Mouse (Mus musculus) neural tube, embryonic 14.5 days (tissue): ENCODE data around the gene Gdpgp1. TPM values are rescaled to one million over a fixed set of nuclear protein-coding genes. Genes with fewer than 3 reads are reported as not detected.

Experiments
- ATAC-seq: fragments of 200-750 bp; cut with Nextera tagmentation; 2 replicates; pipeline ENCODE4 v1.8.0; 2017; ENCODE audit warnings: low read depth, mild to moderate bottlenecking, moderate TSS enrichment, moderate library complexity
- H3K27ac ChIP-seq: fragments of 300-500 bp; sonication (generic); 2 replicates; pipeline ENCODE4 v1.5.1; 2014; ENCODE audit warnings: low read depth, mild to moderate bottlenecking, control low read depth, low read length, moderate library complexity, mixed read lengths
- H3K27me3 ChIP-seq: fragments of 300-500 bp; sonication (generic); 2 replicates; pipeline ENCODE4 v1.6.1; 2014; ENCODE audit warnings: low read length; ENCODE audit not compliant: control insufficient read depth, insufficient read depth
- H3K36me3 ChIP-seq: fragments of 300-500 bp; sonication (generic); 2 replicates; pipeline ENCODE4 v1.6.1; 2014; ENCODE audit warnings: low read length, mixed read lengths; ENCODE audit not compliant: control insufficient read depth, insufficient read depth
- H3K4me1 ChIP-seq: fragments of 300-500 bp; sonication (generic); 2 replicates; pipeline ENCODE4 v1.6.1; 2014; ENCODE audit warnings: low read length; ENCODE audit not compliant: control insufficient read depth, insufficient read depth
- H3K4me2 ChIP-seq: fragments of 300-500 bp; sonication (generic); 2 replicates; pipeline ENCODE4 v1.6.1; 2014; ENCODE audit warnings: mild to moderate bottlenecking, low read depth, low read length, control low read depth
- H3K4me3 ChIP-seq: fragments of 300-500 bp; sonication (generic); 2 replicates; pipeline ENCODE4 v1.5.1; 2014; ENCODE audit warnings: low read depth, low read length, control low read depth, mixed read lengths
- H3K9ac ChIP-seq: fragments of 300-500 bp; sonication (generic); replicated peaks from 2 replicates; pipeline ENCODE4 v1.6.1; 2014; ENCODE audit warnings: low read depth, mild to moderate bottlenecking, control low read depth, low read length, mixed read lengths
- H3K9me3 ChIP-seq: fragments of 300-500 bp; sonication (generic); 2 replicates; pipeline ENCODE4 v1.6.1; 2016; ENCODE audit warnings: low read length; ENCODE audit not compliant: control insufficient read depth
- WGBS: fragments of 180-500 bp; shearing (Covaris S2); extraction: QIAGEN DNeasy Blood & Tissue Kit; methylation state at CpG from one replicate; pipeline ENCODE4 v1.1.7; 2014; 5-methylcytosine and 5-hydroxymethylcytosine counted together
- polyA plus RNA-seq: library from polyadenylated mRNA; unstranded; fragments of >200 nt; fragmentation: Nextera tagmentation; extraction: Ambion mirVana; gene quantifications from 2 replicates; pipeline ENCODE4 v1.2.1, GENCODE M21; 2014

Gene Gdpgp1
- polyA plus RNA-seq, 1 experiment from 2014 or later, result 5.3 TPM

- Histone ChIP-seq H3K9me3 (no peaks in the 10 kb centered on the region), H3K9ac (peak overlapping the region; percentile 77), H3K27me3 (no peaks in the 10 kb centered on the region), H3K4me3 (peak overlapping the region; percentile 69), H3K4me2 (peak overlapping the region; percentile 65), H3K27ac (peak overlapping the region; percentile 93), H3K36me3 (no peaks in the 10 kb centered on the region), H3K4me1 (peaks cover 58% of the 10 kb centered on the region)
- 2% methylated on average over 11 of the region's 11 CpGs for WGBS
- 0 out of 2 replicates have a peak, but pooled peaks have one; percentile 0 for ATAC-seq
Measured at GRCm38 (mm10) chr7:80198863-80199262, 33.8 kb upstream of the Gdpgp1 start.

GRCm38 (mm10) chr7:80199286-80199685 lies 33.4 kb upstream of the Gdpgp1 start:
- no peaks in the 10 kb centered on the region for H3K9me3 ChIP-seq
- ATAC-seq, result no peak
- peak overlapping the region; percentile 77 for H3K9ac ChIP-seq
- 26% methylated on average over 6 of the region's 6 CpGs for WGBS
- peak overlapping the region; percentile 93 for H3K27ac ChIP-seq
- no peaks in the 10 kb centered on the region for H3K27me3 ChIP-seq
- H3K36me3 ChIP-seq, result no peaks in the 10 kb centered on the region
- peaks cover 54% of the 10 kb centered on the region for H3K4me1 ChIP-seq
- H3K4me3 ChIP-seq, result peak overlapping the region; percentile 69
- H3K4me2 ChIP-seq, result peak overlapping the region; percentile 65

- peak overlapping the region; percentile 69 for H3K4me3 ChIP-seq
- no peaks in the 10 kb centered on the region for H3K9me3 ChIP-seq
- H3K4me2 ChIP-seq, result peak overlapping the region; percentile 65
- H3K27me3 ChIP-seq, result no peaks in the 10 kb centered on the region
- WGBS, result 67% methylated on average over 11 of the region's 11 CpGs
- H3K36me3 ChIP-seq, result no peaks in the 10 kb centered on the region
- H3K9ac ChIP-seq, result no peak overlapping the region; the same call in 1 of the 2 replicates
- H3K27ac ChIP-seq, result no peak overlapping the region
- peaks cover 49% of the 10 kb centered on the region for H3K4me1 ChIP-seq
- ATAC-seq, result no peak
Measured at GRCm38 (mm10) chr7:80199851-80200587, 32.6 kb upstream of the Gdpgp1 start.

- Histone ChIP-seq H3K4me3 (no peak overlapping the region), H3K9ac (no peak overlapping the region), H3K36me3 (no peaks in the 10 kb centered on the region), H3K9me3 (no peaks in the 10 kb centered on the region), H3K4me1 (peaks cover 49% of the 10 kb centered on the region), H3K4me2 (peak overlapping the region; percentile 65; the same call in 1 of the 2 replicates), H3K27ac (no peak overlapping the region), H3K27me3 (no peaks in the 10 kb centered on the region)
- ATAC-seq, result no peak
- WGBS, result 50% methylated on average over 6 of the region's 6 CpGs
Measured at GRCm38 (mm10) chr7:80200588-80200945, 32.1 kb upstream of the Gdpgp1 start.

- no peak for ATAC-seq
- no peaks in the 10 kb centered on the region for H3K9me3 ChIP-seq
- H3K4me1 ChIP-seq, result peaks cover 49% of the 10 kb centered on the region
- WGBS, result 83% methylated on average over 5 of the region's 5 CpGs
- H3K27ac ChIP-seq, result no peak overlapping the region
- no peaks in the 10 kb centered on the region for H3K27me3 ChIP-seq
- no peaks in the 10 kb centered on the region for H3K36me3 ChIP-seq
- no peak overlapping the region for H3K4me3 ChIP-seq
- H3K9ac ChIP-seq, result no peak overlapping the region
- H3K4me2 ChIP-seq, result 0 out of 2 replicates have a peak overlapping the region, but pooled peaks have one; percentile 6
Measured at GRCm38 (mm10) chr7:80200963-80201539, 31.6 kb upstream of the Gdpgp1 start.

GRCm38 (mm10) chr7:80201888-80202540 lies 30.7 kb upstream of the Gdpgp1 start:
- Histone ChIP-seq H3K4me2 (no peak overlapping the region), H3K9ac (0 out of 2 replicates have a peak overlapping the region, but pooled peaks have one; percentile 25), H3K4me1 (peaks cover 48% of the 10 kb centered on the region), H3K4me3 (no peak overlapping the region), H3K36me3 (no peaks in the 10 kb centered on the region), H3K9me3 (no peaks in the 10 kb centered on the region), H3K27ac (0 out of 2 replicates have a peak overlapping the region, but pooled peaks have one; percentile 4), H3K27me3 (no peaks in the 10 kb centered on the region)
- no peak for ATAC-seq
- 68% methylated on average over 15 of the region's 15 CpGs for WGBS

GRCm38 (mm10) chr7:80202961-80203360 lies 29.7 kb upstream of the Gdpgp1 start:
- no peaks in the 10 kb centered on the region for H3K9me3 ChIP-seq
- no peaks in the 10 kb centered on the region for H3K27me3 ChIP-seq
- no peaks in the 10 kb centered on the region for H3K36me3 ChIP-seq
- ATAC-seq, result no peak
- peak overlapping the region; percentile 40; the same call in 1 of the 2 replicates for H3K27ac ChIP-seq
- WGBS, result 84% methylated on average over 5 of the region's 5 CpGs
- H3K9ac ChIP-seq, result no peak overlapping the region
- H3K4me2 ChIP-seq, result no peak overlapping the region
- H3K4me3 ChIP-seq, result no peak overlapping the region
- peaks cover 49% of the 10 kb centered on the region for H3K4me1 ChIP-seq

GRCm38 (mm10) chr7:80203638-80204096 lies 29.0 kb upstream of the Gdpgp1 start:
- Histone ChIP-seq H3K27ac (peak overlapping the region; percentile 40; the same call in 1 of the 2 replicates), H3K36me3 (no peaks in the 10 kb centered on the region), H3K9ac (no peak overlapping the region), H3K27me3 (no peaks in the 10 kb centered on the region), H3K4me1 (peaks cover 49% of the 10 kb centered on the region), H3K4me3 (no peak overlapping the region), H3K9me3 (no peaks in the 10 kb centered on the region), H3K4me2 (no peak overlapping the region)
- no peak for ATAC-seq
- 41% methylated on average over 12 of the region's 12 CpGs for WGBS

GRCm38 (mm10) chr7:80204362-80204761 lies 28.3 kb upstream of the Gdpgp1 start:
- 81% methylated on average over 4 of the region's 4 CpGs for WGBS
- Histone ChIP-seq H3K9me3 (no peaks in the 10 kb centered on the region), H3K4me1 (peaks cover 43% of the 10 kb centered on the region), H3K4me2 (no peak overlapping the region), H3K36me3 (no peaks in the 10 kb centered on the region), H3K27me3 (no peaks in the 10 kb centered on the region), H3K9ac (no peak overlapping the region), H3K27ac (no peak overlapping the region), H3K4me3 (no peak overlapping the region)
- no peak for ATAC-seq
